Mouse (Mus musculus): ENCODE measurements around the gene Tbccd1. TPM values are rescaled to one million over a fixed set of nuclear protein-coding genes. Genes with fewer than 3 reads are reported as not detected.

Tbccd1 gene
- polyA plus RNA-seq, 1 experiment from 2014 or later, result 35.2 TPM

DNA sequence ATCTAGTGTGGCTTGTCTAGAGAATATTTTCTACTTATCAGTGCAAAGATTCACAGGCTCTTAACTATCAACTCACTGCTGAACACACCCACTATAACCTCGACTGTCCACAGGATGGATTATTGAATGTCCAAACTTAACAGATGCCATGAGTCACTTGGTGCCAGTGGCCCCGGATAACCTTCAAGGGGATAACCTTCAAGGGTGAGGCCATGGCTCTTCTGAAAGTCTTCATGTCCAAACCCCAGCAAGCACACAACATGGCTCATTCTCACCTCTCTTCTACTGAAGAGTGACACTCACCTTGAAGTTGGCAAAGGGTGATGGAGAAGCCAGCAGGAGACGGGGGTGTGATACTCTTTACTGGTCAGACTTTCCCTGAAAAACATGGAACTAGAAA lies 29.3 kb upstream of the Tbccd1 start:
- Histone ChIP-seq H3K36me3 (no peaks in the 10 kb centered on the region), H3K27me3 (no peaks in the 10 kb centered on the region), H3K4me3 (replicated peaks) (no peak overlapping the region), H3K4me1 (replicated peaks) (no peaks in the 10 kb centered on the region), H3K4me2 (no peak overlapping the region), H3K9ac (replicated peaks) (no peak overlapping the region), H3K27ac (no peak overlapping the region), H3K9me3 (no peaks in the 10 kb centered on the region)
- ATAC-seq (ENCODE audit: insufficient number of reproducible peaks, insufficient read depth, low FRiP score, low TSS enrichment, low read depth), result no peak
- 72% methylated on average over 3 of the region's 3 CpGs for WGBS

DNA sequence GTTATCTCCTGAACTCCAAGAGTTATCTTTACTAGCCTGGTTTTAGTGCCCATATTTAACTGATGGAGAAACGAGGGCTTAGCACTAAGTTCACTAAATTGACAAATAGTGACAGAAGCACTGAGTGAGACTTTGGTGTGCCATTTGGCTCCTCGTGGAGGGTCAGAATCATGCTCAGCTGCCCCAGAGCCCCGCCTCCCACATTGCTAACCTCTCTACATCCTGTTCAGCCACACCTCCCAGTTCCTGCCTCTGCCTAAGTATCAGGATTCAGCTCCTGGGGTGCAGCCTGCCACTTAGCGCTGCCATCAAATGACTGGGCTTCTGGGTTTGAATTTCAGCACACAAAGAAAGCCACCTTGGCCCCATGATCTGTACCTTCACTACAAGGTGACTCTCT lies 27.9 kb upstream of the Tbccd1 start:
- H3K27ac ChIP-seq, result no peak overlapping the region
- no peak overlapping the region for H3K9ac ChIP-seq (replicated peaks)
- H3K4me3 ChIP-seq (replicated peaks), result no peak overlapping the region
- ATAC-seq (ENCODE audit: insufficient number of reproducible peaks, insufficient read depth, low FRiP score, low TSS enrichment, low read depth), result no peak
- H3K27me3 ChIP-seq, result no peaks in the 10 kb centered on the region
- 17% methylated on average over 4 of the region's 4 CpGs for WGBS
- no peaks in the 10 kb centered on the region for H3K36me3 ChIP-seq
- no peak overlapping the region for H3K4me2 ChIP-seq
- H3K9me3 ChIP-seq, result no peaks in the 10 kb centered on the region
- H3K4me1 ChIP-seq (replicated peaks), result peaks cover 10% of the 10 kb centered on the region

DNA sequence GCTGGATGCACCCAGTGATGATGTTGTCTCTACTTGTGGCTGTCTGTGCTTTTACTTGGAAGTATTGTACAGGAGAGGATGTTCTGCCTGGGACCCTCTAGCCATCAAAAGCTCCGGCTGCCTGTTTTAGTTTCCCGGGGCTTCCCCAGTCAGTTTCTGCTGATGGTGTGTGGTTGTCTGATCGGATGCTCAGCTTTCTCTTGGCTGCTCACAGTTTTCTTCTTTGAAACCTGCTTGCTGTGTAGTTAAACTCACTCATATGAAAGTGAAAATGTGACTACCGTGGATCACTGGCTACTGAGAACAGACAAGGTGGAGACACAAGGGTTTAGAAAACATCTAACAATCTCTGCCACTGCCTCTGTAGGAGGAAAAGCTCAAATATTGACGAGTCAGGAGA lies 26.0 kb upstream of the Tbccd1 start:
- H3K9ac ChIP-seq (replicated peaks), result no peak overlapping the region
- H3K36me3 ChIP-seq, result no peaks in the 10 kb centered on the region
- H3K4me1 ChIP-seq (replicated peaks), result peaks cover 10% of the 10 kb centered on the region
- no peak overlapping the region for H3K27ac ChIP-seq
- H3K4me3 ChIP-seq (replicated peaks), result no peak overlapping the region
- no peaks in the 10 kb centered on the region for H3K27me3 ChIP-seq
- no peaks in the 10 kb centered on the region for H3K9me3 ChIP-seq
- no peak for ATAC-seq (ENCODE audit: insufficient number of reproducible peaks, insufficient read depth, low FRiP score, low TSS enrichment, low read depth)
- WGBS, result 82% methylated on average over 5 of the region's 5 CpGs
- no peak overlapping the region for H3K4me2 ChIP-seq

DNA sequence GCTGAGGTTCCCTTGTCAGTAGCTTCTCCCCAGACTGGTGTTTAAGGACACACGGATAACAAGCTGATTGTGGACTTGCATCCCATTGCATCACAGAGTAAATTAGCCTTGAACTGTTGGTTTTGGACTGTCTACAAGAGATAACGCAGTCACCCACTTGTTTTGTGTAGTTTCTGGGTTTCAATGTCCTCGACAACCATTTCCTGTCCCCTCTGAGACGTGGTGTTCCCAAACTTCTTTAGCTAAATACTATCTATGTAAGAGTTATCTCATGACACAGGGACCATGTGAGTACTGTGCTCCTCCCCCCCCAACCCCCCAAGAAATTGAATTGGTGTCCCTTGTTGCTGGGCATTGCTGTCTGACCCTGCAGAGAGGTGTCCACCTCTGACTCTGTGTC lies 24.0 kb upstream of the Tbccd1 start:
- H3K27me3 ChIP-seq, result no peaks in the 10 kb centered on the region
- no peak overlapping the region for H3K9ac ChIP-seq (replicated peaks)
- no peak overlapping the region for H3K4me3 ChIP-seq (replicated peaks)
- WGBS, result 77% methylated on average over 4 of the region's 4 CpGs
- H3K4me1 ChIP-seq (replicated peaks), result peaks cover 10% of the 10 kb centered on the region
- no peaks in the 10 kb centered on the region for H3K36me3 ChIP-seq
- H3K9me3 ChIP-seq, result no peaks in the 10 kb centered on the region
- ATAC-seq (ENCODE audit: insufficient number of reproducible peaks, insufficient read depth, low FRiP score, low TSS enrichment, low read depth), result no peak
- H3K27ac ChIP-seq, result no peak overlapping the region
- no peak overlapping the region for H3K4me2 ChIP-seq

DNA sequence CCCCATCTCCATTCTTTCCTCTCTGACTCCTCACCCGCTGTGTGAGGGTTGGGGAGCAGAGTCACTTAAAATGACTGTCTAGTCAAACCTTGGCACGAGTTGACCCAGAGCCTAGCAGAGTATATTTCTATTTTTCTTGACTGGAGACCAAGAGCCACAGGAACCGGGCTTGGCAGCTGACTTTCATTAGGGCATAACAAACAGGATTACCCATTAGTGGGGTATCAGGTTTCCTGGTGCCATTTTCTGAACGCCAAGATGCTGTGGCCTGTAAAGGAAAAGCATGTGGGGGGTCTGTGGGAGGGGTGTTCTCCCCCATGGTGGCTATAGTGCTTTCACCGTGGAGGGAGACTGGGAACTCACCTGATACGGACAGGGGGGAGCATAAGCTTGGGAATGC lies 23.4 kb upstream of the Tbccd1 start:
- Histone ChIP-seq H3K4me2 (no peak overlapping the region), H3K27me3 (no peaks in the 10 kb centered on the region), H3K4me1 (replicated peaks) (peaks cover 10% of the 10 kb centered on the region), H3K36me3 (no peaks in the 10 kb centered on the region), H3K9ac (replicated peaks) (no peak overlapping the region), H3K4me3 (replicated peaks) (no peak overlapping the region), H3K9me3 (no peaks in the 10 kb centered on the region), H3K27ac (no peak overlapping the region)
- ATAC-seq (ENCODE audit: insufficient number of reproducible peaks, insufficient read depth, low FRiP score, low TSS enrichment, low read depth), result no peak
- 3% methylated on average over 6 of the region's 6 CpGs for WGBS

DNA sequence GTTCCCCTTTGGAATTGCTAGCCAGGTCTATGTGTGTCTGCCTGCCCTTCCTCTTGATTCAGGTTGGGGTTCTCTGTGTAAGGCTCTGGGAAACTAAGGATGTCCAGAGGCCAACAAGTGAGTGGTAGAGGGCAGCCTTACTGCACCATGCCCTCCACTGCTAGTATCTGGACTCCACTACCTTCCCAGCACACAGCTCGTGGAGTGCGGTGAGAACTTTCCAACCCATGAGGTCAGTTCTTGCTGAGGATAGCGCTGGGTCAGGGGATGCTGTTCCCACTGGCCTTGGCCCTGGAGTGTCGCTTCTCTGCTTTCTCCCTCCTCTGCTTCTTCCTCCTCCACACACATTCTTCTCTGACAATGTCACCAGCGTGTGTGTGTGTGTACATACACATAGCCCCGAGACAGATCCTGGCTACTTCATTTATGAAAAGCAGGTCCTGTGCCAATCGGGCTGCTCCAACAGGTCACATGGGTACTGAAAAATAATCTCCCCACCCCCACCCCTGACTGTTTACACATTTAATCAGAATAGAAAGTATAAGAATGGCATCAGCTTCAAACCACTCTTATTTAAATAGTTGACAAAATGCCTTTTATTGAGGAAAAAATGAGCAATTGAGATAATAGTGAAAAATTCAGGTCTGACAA lies 22.6 kb upstream of the Tbccd1 start:
- no peak for ATAC-seq (ENCODE audit: insufficient number of reproducible peaks, insufficient read depth, low FRiP score, low TSS enrichment, low read depth)
- Histone ChIP-seq H3K4me1 (replicated peaks) (peaks cover 10% of the 10 kb centered on the region), H3K36me3 (no peaks in the 10 kb centered on the region), H3K9me3 (no peaks in the 10 kb centered on the region), H3K4me3 (replicated peaks) (no peak overlapping the region), H3K27ac (no peak overlapping the region), H3K9ac (replicated peaks) (no peak overlapping the region), H3K27me3 (no peaks in the 10 kb centered on the region), H3K4me2 (no peak overlapping the region)
- 78% methylated on average over 7 of the region's 7 CpGs for WGBS

DNA sequence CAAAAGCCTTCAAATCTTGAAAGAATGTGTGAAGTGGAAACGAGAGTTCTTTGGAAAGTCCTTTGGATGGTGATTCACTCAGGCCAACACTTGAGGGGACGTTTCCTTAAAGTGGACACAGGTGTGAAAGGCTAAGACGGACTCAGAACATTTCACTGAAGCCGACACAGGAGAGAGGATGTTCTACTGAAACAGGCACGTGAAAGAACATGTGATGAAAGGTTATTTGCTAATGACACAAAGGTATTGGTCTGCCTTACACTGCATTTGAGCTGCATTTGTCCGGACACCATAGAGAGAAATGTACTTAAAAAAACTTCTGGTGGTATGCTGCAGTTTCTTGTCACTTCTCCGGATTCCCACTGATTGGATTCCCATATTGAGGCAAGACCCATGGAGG lies 21.2 kb upstream of the Tbccd1 start:
- H3K27me3 ChIP-seq, result no peaks in the 10 kb centered on the region
- H3K4me1 ChIP-seq (replicated peaks), result peaks cover 10% of the 10 kb centered on the region
- ATAC-seq (ENCODE audit: insufficient number of reproducible peaks, insufficient read depth, low FRiP score, low TSS enrichment, low read depth), result no peak
- H3K9me3 ChIP-seq, result no peaks in the 10 kb centered on the region
- H3K9ac ChIP-seq (replicated peaks), result no peak overlapping the region
- WGBS, result 72% methylated on average over 7 of the region's 7 CpGs
- no peak overlapping the region for H3K27ac ChIP-seq
- H3K4me3 ChIP-seq (replicated peaks), result no peak overlapping the region
- H3K36me3 ChIP-seq, result peaks cover 3% of the 10 kb centered on the region; the same call in 1 of the 2 replicates
- H3K4me2 ChIP-seq, result no peak overlapping the region

DNA sequence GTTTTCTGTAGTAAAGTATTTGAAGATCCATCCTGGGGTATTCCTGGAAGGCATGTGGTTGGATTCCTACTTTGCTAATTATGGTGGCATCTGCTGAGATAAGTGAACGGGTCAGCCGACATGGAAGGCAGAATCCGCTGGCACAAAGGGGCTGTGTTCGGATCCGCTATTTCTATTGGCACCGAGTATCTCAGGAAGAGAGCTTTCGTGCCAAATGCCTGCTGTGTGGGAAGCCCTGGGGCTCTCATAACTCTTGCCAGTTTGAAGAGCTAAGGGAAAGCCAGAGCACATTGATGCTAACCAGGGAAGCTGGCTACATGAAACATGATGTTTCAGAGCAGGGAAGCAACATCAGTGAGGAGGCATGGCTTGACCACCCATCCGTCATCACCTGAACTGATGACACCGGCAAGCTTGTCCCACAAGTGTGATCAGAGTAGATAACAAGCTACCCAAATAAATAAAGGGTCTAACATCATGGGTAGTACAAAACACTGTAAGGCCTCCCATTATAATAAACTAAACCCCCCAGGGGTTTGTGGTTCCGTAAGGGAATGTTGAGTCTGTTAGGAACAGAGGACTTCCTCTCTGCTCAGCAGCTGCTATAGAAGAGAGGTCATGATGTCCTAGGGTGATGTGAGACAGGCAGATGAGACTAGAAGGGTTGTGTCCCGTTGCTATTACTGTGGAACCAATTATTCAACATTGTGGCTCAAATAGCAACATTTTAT lies 20.4 kb upstream of the Tbccd1 start:
- Histone ChIP-seq H3K9me3 (no peaks in the 10 kb centered on the region), H3K4me2 (no peak overlapping the region), H3K27me3 (no peaks in the 10 kb centered on the region), H3K36me3 (peaks cover 12% of the 10 kb centered on the region), H3K27ac (no peak overlapping the region), H3K9ac (replicated peaks) (no peak overlapping the region), H3K4me3 (replicated peaks) (no peak overlapping the region), H3K4me1 (replicated peaks) (peaks cover 10% of the 10 kb centered on the region)
- ATAC-seq (ENCODE audit: insufficient number of reproducible peaks, insufficient read depth, low FRiP score, low TSS enrichment, low read depth), result no peak
- WGBS, result 82% methylated on average over 11 of the region's 11 CpGs

DNA sequence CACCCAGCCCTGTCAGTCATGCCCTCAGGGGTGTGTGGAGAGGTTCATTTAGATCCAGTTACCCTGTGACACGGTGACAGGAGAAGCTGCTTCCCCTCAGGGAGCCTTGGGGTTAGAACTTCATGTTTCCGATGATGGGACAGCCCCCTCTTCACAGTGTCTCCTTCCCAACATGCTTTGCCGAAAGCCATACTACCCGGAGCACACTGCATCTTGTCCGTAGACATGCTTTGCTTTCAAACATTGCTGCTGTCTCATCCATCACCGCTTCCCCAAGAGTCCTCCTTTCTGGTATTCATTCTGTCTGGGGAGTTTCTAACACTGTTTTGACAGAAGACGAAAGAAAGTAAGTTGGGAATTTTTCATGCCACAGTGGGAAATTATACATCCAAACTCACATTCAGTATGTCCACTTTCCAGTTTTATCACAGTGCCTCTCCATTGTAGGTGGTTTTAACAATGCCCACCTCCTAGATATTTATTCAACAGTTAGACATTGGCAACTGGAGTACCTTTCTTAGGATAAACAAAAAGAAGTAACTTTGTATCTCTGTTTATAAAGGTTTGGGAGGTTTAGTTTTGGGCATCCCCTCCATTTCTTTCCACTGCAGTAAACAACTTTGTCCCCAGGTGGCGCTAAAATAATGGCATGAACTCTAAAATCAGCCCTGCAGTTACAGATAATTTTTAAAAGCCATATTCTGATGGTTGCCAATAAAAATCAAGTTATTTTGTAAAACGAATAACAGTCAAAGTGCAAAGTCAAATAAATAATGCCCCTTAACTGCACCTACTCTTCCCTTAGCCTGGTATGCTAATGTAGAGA lies 19.0 kb upstream of the Tbccd1 start:
- Histone ChIP-seq H3K9ac (replicated peaks) (no peak overlapping the region), H3K36me3 (peaks cover 26% of the 10 kb centered on the region), H3K27ac (no peak overlapping the region), H3K9me3 (no peaks in the 10 kb centered on the region), H3K4me2 (no peak overlapping the region), H3K4me1 (replicated peaks) (peaks cover 10% of the 10 kb centered on the region), H3K4me3 (replicated peaks) (no peak overlapping the region), H3K27me3 (no peaks in the 10 kb centered on the region)
- ATAC-seq (ENCODE audit: insufficient number of reproducible peaks, insufficient read depth, low FRiP score, low TSS enrichment, low read depth), result no peak
- WGBS, result 50% methylated on average over 9 of the region's 9 CpGs

DNA sequence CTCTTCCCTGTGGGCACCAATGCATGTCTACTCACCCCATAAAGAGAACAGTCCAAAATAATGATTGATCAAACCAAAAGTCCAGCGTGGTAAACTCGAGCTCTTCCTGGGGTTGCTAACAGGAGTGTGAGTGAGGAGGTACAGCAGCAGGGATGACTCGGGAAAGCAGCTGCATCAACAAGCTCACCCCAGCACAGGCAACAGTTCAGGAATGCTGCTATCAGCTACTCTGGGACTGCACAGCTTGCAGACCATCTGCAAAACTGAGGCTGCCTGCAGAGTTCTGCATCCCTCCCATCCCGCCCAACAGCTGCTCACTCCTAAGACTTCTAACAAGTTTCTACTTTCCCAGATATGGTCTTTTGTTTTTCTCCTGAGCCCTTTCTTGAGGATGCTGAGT lies 15.9 kb upstream of the Tbccd1 start:
- Histone ChIP-seq H3K4me3 (replicated peaks) (no peak overlapping the region), H3K36me3 (peaks cover 56% of the 10 kb centered on the region), H3K27ac (no peak overlapping the region), H3K4me1 (replicated peaks) (no peaks in the 10 kb centered on the region), H3K9ac (replicated peaks) (no peak overlapping the region), H3K9me3 (no peaks in the 10 kb centered on the region), H3K27me3 (no peaks in the 10 kb centered on the region), H3K4me2 (no peak overlapping the region)
- 82% methylated on average over 4 of the region's 4 CpGs for WGBS
- ATAC-seq (ENCODE audit: insufficient number of reproducible peaks, insufficient read depth, low FRiP score, low TSS enrichment, low read depth), result no peak

DNA sequence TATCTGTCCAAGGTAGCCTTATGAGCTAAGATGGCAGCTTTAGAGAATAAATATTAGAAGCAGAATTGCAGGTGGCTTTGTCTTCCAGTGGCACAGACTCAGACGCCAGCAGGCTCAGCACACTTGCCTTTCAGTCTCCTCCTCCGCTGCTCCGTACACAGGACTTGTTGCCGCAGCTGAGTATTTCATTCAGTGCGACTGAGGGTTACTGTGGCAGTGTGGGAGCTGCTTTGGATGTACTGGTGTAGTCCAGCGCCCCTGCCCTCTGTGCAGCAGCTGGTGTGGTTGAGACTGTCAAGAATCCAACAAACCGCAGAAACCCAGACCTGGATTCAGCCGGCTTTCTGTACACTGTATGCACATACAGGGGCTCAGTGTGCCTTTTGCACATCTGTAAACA lies 14.9 kb upstream of the Tbccd1 start:
- WGBS, result 92% methylated on average over 8 of the region's 8 CpGs

More for the DNA sequence above, 14.9 kb upstream of the Tbccd1 start:
- ATAC-seq (ENCODE audit: insufficient number of reproducible peaks, insufficient read depth, low FRiP score, low TSS enrichment, low read depth), result no peak
- Histone ChIP-seq H3K4me3 (replicated peaks) (no peak overlapping the region), H3K9me3 (no peaks in the 10 kb centered on the region), H3K9ac (replicated peaks) (no peak overlapping the region), H3K27ac (no peak overlapping the region), H3K4me1 (replicated peaks) (no peaks in the 10 kb centered on the region), H3K4me2 (no peak overlapping the region), H3K27me3 (no peaks in the 10 kb centered on the region), H3K36me3 (peaks cover 66% of the 10 kb centered on the region)
